Mouse (Mus musculus): ENCODE results near the gene Sipa1.

GRCm38 (mm10) chr19:5647791-5648190, 15.7 kb downstream of the Sipa1 start:
- TF ChIP-seq CTCF (IDR thresholded peaks at IDR 0.05) (no peak), POLR2A (IDR thresholded peaks at IDR 0.05; ENCODE audit: insufficient read depth, low read depth, low read length) (no peak)
